11 mouse cellular contexts compared by ENCODE assay signal in genomic region chr13:18947686-18948085, GRCm38 (mm10). TPM values are rescaled to one million over a fixed set of nuclear protein-coding genes. Genes with fewer than 3 reads are reported as not detected.
DNase-seq lines count a peak whose midpoint lies in the region; ATAC-seq lines count a peak whose summit lies in the region.
"Had no signal": no experiment of that assay in that cellular context is flagged by ENCODE, and none has a peak within 500 bp of the region (broad histone marks: within the 10 kb centered on the region; RNA-seq: fewer than 3 reads in every experiment).

No protein-coding gene starts in this region.

- H3K9ac ChIP-seq in kidney, embryonic 16.5 days (replicated peaks; ENCODE audit: low read length), result no peak overlapping the region
- H3K9ac ChIP-seq in hindbrain, embryonic 12.5 days, result peak overlapping the region; percentile 82
- peak overlapping the region; percentile 86 for H3K9ac ChIP-seq in midbrain, embryonic 12.5 days (replicated peaks)
- H3K9ac ChIP-seq: liver, embryonic 14.5 days had no signal

- H3K4me2 ChIP-seq in kidney, embryonic 16.5 days (replicated peaks; ENCODE audit: low read depth, low read length), result peak overlapping the region; percentile 92
- peak overlapping the region; percentile 86 for H3K4me2 ChIP-seq in hindbrain, embryonic 12.5 days (replicated peaks)
- H3K4me2 ChIP-seq in midbrain, embryonic 12.5 days (replicated peaks), result peak overlapping the region; percentile 89

- no peak for DNase-seq in kidney, adult 18-20 months
- peak; percentile 78 for DNase-seq in cerebellum, adult 9-10 months
- no peak for DNase-seq in gastrocnemius, postnatal 10 days
- no peak for DNase-seq in gastrocnemius, postnatal 25 days

- 13% methylated on average over 5 of the region's 5 CpGs for WGBS in kidney, embryonic 16.5 days
- WGBS in hindbrain, embryonic 12.5 days, result 14% methylated on average over 5 of the region's 5 CpGs
- 22% methylated on average over 5 of the region's 5 CpGs for WGBS in midbrain, embryonic 12.5 days

- H3K36me3 ChIP-seq in kidney, embryonic 16.5 days (ENCODE audit: insufficient read depth, low read length), result no peaks in the 10 kb centered on the region
- H3K36me3 ChIP-seq in hindbrain, embryonic 12.5 days, result no peaks in the 10 kb centered on the region
- H3K36me3 ChIP-seq in midbrain, embryonic 12.5 days, result no peaks in the 10 kb centered on the region

- peaks cover 3% of the 10 kb centered on the region; the same call in 1 of the 2 replicates for H3K4me1 ChIP-seq in kidney, embryonic 16.5 days (ENCODE audit: insufficient read depth, low read length)
- peaks cover 10% of the 10 kb centered on the region; the same call in 1 of the 2 replicates for H3K4me1 ChIP-seq in hindbrain, embryonic 12.5 days
- H3K4me1 ChIP-seq in midbrain, embryonic 12.5 days, result peaks cover 10% of the 10 kb centered on the region; the same call in 1 of the 2 replicates

- H3K27me3 ChIP-seq in kidney, embryonic 16.5 days (ENCODE audit: insufficient read depth, low read length), result peaks cover 5% of the 10 kb centered on the region; the same call in 1 of the 2 replicates
- H3K27me3 ChIP-seq in hindbrain, embryonic 12.5 days, result peaks cover 10% of the 10 kb centered on the region
- H3K27me3 ChIP-seq in midbrain, embryonic 12.5 days, result no peaks in the 10 kb centered on the region; the same call in 1 of the 2 replicates

- H3K9me3 ChIP-seq in kidney, embryonic 16.5 days (ENCODE audit: low read length), result no peaks in the 10 kb centered on the region
- H3K9me3 ChIP-seq in hindbrain, embryonic 12.5 days (replicated peaks), result no peaks in the 10 kb centered on the region
- no peaks in the 10 kb centered on the region for H3K9me3 ChIP-seq in midbrain, embryonic 12.5 days

- H3K4me3 ChIP-seq in kidney, embryonic 16.5 days (ENCODE audit: low read length), result peak overlapping the region; percentile 66
- peak overlapping the region; percentile 81 for H3K4me3 ChIP-seq in hindbrain, embryonic 12.5 days
- peak overlapping the region; percentile 75 for H3K4me3 ChIP-seq in midbrain, embryonic 12.5 days

- no peak overlapping the region for H3K27ac ChIP-seq in kidney, embryonic 16.5 days (ENCODE audit: low read length)
- no peak overlapping the region for H3K27ac ChIP-seq in hindbrain, embryonic 12.5 days
- H3K27ac ChIP-seq in midbrain, embryonic 12.5 days (replicated peaks), result peak overlapping the region; percentile 80; the same call in 1 of the 2 replicates
- H3K27ac ChIP-seq: liver, embryonic 14.5 days had no signal

- ATAC-seq in kidney, embryonic 16.5 days (ENCODE audit: low FRiP score, low TSS enrichment), result peak; percentile 32
- no peak for ATAC-seq in hindbrain, embryonic 12.5 days (ENCODE audit: low FRiP score)
- ATAC-seq in midbrain, embryonic 12.5 days (ENCODE audit: low FRiP score, low read depth), result peak; percentile 8
- ATAC-seq in inflammation-experienced regulatory T-cells, adult 6 months, result no peak

RNA-seq across cellular contexts. Expression of gene Amph, which starts 0.3 kb away (rescaled TPM):
- polyA plus RNA-seq in kidney, embryonic 16.5 days (2015; fragmentation: Nextera tagmentation; extraction: Ambion mirVana), result 10.6 and 11.4 TPM in 2 replicates
- 17.3 and 17.4 TPM in 2 replicates for polyA plus RNA-seq in hindbrain, embryonic 12.5 days (2016; fragmentation: Nextera tagmentation; extraction: Ambion mirVana)
- polyA plus RNA-seq in midbrain, embryonic 12.5 days (2016; fragmentation: Nextera tagmentation; extraction: Ambion mirVana), result 14.4 and 15.0 TPM in 2 replicates
- 1 to 10 TPM in 1 of 3 experiments, under 1 TPM in 2; 0.18 to 1.2 (median 0.74) TPM for polyA plus RNA-seq in inflammation-experienced regulatory T-cells, adult 6 months (2017; shearing (Covaris generic))
- total RNA-seq in gastrocnemius, postnatal 10 days (2021), result 1 to 10 TPM; 1.5 to 2.0 TPM
- total RNA-seq in gastrocnemius, postnatal 25 days (2021), result under 1 TPM; 0.24 to 0.54 TPM
- total RNA-seq: common myeloid progenitor, adult 5-6 weeks; MEL had no signal

Comparison
In these comparisons a context has a peak if more than half of its experiments do, and no peak if none do; other contexts are left out.
1. ATAC-seq: peak in kidney, embryonic 16.5 days (single experiment) and midbrain, embryonic 12.5 days (single experiment); none in hindbrain, embryonic 12.5 days (single experiment) and inflammation-experienced regulatory T-cells, adult 6 months (single experiment).
2. Peak in every context shown above with its lines, with median percentiles within 50 percentile points of each other: H3K4me2 ChIP-seq and H3K4me3 ChIP-seq.